Mouse (Mus musculus) cerebellum, postnatal 36 days (tissue): ENCODE results near the gene Cnp.

ENCODE experiments used
- DNase-seq, 2 experiments: peaks; one replicate each; pipeline ENCODE4 v3.0.0; 2021 to 2022; ENCODE audit warnings: mixed read lengths in 2 of 2

The Cnp gene

GRCm38 (mm10) chr11:100625754-100626700 is 51.3 kb downstream of the Cnp start:
- DNase-seq, result no peak

- peak; percentile 70 to 74 for DNase-seq
Observed at GRCm38 (mm10) chr11:100626701-100627195, 52.0 kb downstream of the Cnp start.

DNA sequence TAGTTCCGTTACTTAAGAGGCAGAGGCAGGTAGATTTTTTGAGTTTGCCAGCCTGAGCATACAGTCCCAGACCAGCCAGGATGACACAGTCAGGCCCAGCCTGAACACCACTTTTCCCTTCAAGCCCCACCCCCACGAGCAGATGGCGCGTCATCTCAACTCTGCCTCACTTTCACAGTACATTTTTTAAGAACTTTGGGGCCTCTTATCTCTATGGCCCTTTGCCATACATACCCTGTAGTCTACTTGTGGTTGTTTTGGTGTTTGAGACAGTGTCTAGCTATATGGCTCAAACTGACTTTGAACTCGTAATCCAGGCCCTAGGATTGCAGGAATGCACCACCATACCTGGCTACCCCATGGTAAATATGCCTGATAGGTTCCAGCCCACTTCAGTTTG is 53.4 kb downstream of the Cnp start:
- no peak for DNase-seq

DNA sequence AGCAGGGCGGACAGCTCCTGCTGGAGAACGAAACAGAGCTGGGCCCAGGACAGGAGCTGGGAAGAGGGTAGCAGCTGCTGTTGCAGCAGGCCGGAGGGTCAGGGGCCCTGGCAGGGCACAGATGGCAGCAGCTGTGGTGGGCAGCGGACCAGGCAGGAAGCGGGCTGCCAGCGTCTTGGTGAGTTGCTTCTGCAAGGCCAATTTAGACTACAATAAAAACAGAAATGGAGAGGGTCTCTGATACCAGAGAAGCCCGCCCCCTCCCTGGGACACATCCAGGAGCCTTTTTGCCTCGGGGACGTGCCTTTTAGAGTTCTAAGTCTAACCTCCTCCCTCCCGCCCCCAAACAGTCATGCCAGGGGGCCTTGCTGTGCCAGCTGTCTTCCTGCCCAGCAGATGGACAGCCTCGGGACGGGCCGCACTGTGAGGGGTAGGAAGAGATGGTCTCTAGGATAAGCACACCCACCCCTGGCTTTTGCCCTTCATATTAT is 54.2 kb downstream of the Cnp start:
- no peak for DNase-seq

- no peak for DNase-seq
Observed at GRCm38 (mm10) chr11:100634530-100634929, 59.8 kb downstream of the Cnp start.

DNA sequence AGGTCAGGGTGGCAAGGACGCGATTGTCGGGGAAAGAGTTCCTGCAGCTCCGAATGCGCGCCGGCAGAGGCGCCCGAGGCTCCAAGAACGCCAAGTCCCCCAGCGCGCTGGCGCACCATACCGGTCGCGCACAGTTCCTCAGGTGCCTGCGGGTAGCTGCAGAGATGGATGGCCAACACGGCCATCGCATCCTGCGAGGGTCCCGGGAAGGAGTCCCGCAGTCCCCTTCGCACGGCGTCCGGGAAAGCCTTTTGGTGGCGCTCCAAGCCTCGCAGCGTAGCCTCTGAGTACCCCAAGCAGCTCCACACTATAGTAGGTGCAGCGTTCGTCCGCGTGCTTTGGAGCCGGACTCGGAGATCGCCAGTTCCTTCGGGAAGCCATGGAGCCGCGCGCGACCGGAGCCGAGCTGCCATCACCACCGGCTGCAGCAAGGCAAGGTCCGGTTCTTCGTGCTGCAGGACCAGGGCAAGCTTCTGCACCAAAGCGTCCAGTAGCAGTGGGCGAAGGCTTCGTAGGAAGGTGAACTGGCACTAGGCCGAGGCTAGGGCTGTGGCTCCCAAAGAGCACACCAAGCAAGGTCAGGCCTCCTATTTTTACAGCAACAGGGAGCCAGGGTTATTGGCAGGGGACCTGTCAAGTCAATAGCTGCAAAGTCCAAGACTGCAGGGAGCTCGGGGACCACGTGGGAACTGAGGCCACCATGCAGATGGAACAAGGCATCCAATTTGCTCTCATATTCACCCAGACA is 65.6 kb downstream of the Cnp start:
- peak; percentile 57 to 61 for DNase-seq
